Mouse (Mus musculus): Measurements from ENCODE around the gene Ugt1a6b. TPM values are rescaled to one million over a fixed set of nuclear protein-coding genes. Genes with fewer than 3 reads are reported as not detected.

Ugt1a6b gene
- polyA plus RNA-seq, 1 experiment from 2014 or later = 4.2 TPM

- Histone ChIP-seq H3K9ac (ENCODE audit: low read length) (no peak overlapping the region), H3K36me3 (ENCODE audit: control insufficient read depth, insufficient read depth, low read length) (no peaks in the 10 kb centered on the region), H3K4me3 (replicated peaks; ENCODE audit: low read length) (no peak overlapping the region), H3K27me3 (ENCODE audit: control insufficient read depth, insufficient read depth, low read length) (no peaks in the 10 kb centered on the region), H3K27ac (ENCODE audit: low read length) (no peak overlapping the region), H3K4me2 (ENCODE audit: low read depth, low read length) (no peak overlapping the region), H3K4me1 (ENCODE audit: control insufficient read depth, insufficient read depth, low read length) (no peaks in the 10 kb centered on the region), H3K9me3 (replicated peaks; ENCODE audit: control insufficient read depth, low read length) (peaks cover 80% of the 10 kb centered on the region)
- ATAC-seq (ENCODE audit: insufficient read depth, low FRiP score) = no peak
- WGBS = 82% methylated on average over 5 of the region's 5 CpGs
These were observed 126.9 kb downstream of the Ugt1a6b start for GRCm38 (mm10) chr1:88229986-88230385.

- Histone ChIP-seq H3K4me2 (ENCODE audit: low read depth, low read length) (no peak overlapping the region), H3K36me3 (ENCODE audit: control insufficient read depth, insufficient read depth, low read length) (no peaks in the 10 kb centered on the region), H3K27me3 (ENCODE audit: control insufficient read depth, insufficient read depth, low read length) (no peaks in the 10 kb centered on the region), H3K9ac (ENCODE audit: low read length) (no peak overlapping the region), H3K27ac (ENCODE audit: low read length) (no peak overlapping the region), H3K4me3 (replicated peaks; ENCODE audit: low read length) (no peak overlapping the region), H3K4me1 (ENCODE audit: control insufficient read depth, insufficient read depth, low read length) (no peaks in the 10 kb centered on the region), H3K9me3 (replicated peaks; ENCODE audit: control insufficient read depth, low read length) (peaks cover 83% of the 10 kb centered on the region)
- no peak for ATAC-seq (ENCODE audit: insufficient read depth, low FRiP score)
- 73% methylated on average over 7 of the region's 7 CpGs for WGBS
These were observed 127.4 kb downstream of the Ugt1a6b start for GRCm38 (mm10) chr1:88230421-88230820.

DNA sequence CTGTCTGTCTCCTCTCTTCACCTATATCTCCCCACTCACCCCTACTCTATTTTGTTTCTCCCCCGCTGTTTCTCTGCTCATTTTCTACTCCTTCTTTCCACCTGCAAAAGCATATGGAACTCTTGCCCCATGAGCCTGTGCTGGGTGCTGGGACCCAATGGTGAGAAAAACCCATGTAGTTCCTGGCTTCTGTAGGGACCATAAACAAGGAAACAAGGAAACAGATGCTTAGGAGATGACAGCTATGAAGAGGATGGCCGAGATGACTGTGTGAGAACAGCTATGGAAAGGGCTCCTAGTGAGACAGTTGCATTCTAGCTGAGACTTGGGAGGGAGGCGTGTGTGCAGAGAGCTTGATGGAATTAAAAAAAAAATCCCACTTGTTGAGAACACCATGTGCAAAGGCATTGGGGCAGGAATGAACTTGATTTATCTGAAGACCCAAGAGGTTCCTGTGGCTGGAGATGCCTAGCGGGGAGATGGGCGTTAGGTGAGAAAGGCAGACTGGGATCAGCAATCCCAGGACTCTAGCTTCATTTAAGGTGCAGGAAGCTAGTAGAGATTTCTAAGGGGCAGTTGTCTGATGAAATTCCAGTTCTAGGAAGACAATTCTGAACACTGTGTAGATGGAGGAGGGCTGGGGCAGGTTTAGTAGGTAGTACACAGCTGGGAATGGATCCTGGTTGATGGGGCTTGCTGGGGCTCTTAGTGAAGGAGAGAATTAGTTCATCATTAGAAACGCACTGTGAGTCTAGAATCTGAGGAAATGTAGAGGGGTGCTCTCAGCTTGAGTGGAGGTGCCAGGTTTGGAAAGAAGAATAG lies 128.1 kb downstream of the Ugt1a6b start:
- Histone ChIP-seq H3K36me3 (ENCODE audit: control insufficient read depth, insufficient read depth, low read length) (no peaks in the 10 kb centered on the region), H3K4me2 (ENCODE audit: low read depth, low read length) (no peak overlapping the region), H3K4me1 (ENCODE audit: control insufficient read depth, insufficient read depth, low read length) (no peaks in the 10 kb centered on the region), H3K4me3 (replicated peaks; ENCODE audit: low read length) (no peak overlapping the region), H3K27me3 (ENCODE audit: control insufficient read depth, insufficient read depth, low read length) (no peaks in the 10 kb centered on the region), H3K9ac (ENCODE audit: low read length) (no peak overlapping the region), H3K27ac (ENCODE audit: low read length) (no peak overlapping the region), H3K9me3 (replicated peaks; ENCODE audit: control insufficient read depth, low read length) (peaks cover 83% of the 10 kb centered on the region)
- WGBS = 74% methylated on average over 6 of the region's 6 CpGs
- no peak for ATAC-seq (ENCODE audit: insufficient read depth, low FRiP score)

DNA sequence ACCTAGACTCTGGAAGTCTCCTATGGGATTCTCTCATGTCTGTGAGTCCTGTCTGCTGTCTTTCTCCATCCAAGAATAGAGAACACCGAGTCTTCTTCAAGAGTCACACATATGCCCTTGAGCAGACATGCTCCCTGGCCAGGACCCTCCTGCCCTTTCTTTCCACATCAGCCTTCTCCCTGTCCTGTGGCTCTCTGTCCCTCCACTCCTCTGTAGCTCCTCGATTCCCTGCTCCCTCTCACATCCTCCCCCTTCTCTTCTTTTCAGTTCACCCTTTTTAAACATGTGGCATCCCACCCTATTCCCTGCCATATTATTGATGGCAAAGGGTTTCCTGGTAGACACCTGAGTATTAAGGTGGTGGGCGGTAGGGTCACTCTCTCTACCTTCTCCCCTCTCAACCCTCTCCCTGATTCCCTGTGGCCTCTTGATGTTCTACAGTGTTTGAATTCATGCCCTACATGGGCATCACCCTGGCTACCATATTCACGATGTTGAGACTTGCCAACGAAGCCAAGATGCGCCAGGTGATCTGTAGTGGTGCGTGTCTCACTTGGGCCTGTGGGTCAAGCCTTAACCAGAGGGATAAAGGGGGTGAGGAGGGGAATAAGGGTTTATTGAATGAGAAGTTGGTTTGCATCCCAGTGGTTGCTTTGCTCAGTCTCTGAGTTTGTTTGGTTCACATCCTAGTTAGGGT lies 128.9 kb downstream of the Ugt1a6b start:
- no peaks in the 10 kb centered on the region for H3K36me3 ChIP-seq (ENCODE audit: control insufficient read depth, insufficient read depth, low read length)
- no peaks in the 10 kb centered on the region for H3K27me3 ChIP-seq (ENCODE audit: control insufficient read depth, insufficient read depth, low read length)
- 68% methylated on average over 7 of the region's 7 CpGs for WGBS
- H3K9ac ChIP-seq (ENCODE audit: low read length) = no peak overlapping the region
- ATAC-seq (ENCODE audit: insufficient read depth, low FRiP score) = no peak
- no peak overlapping the region for H3K4me3 ChIP-seq (replicated peaks; ENCODE audit: low read length)
- H3K27ac ChIP-seq (ENCODE audit: low read length) = no peak overlapping the region
- H3K4me2 ChIP-seq (ENCODE audit: low read depth, low read length) = no peak overlapping the region
- H3K4me1 ChIP-seq (ENCODE audit: control insufficient read depth, insufficient read depth, low read length) = no peaks in the 10 kb centered on the region
- peaks cover 77% of the 10 kb centered on the region for H3K9me3 ChIP-seq (replicated peaks; ENCODE audit: control insufficient read depth, low read length)

DNA sequence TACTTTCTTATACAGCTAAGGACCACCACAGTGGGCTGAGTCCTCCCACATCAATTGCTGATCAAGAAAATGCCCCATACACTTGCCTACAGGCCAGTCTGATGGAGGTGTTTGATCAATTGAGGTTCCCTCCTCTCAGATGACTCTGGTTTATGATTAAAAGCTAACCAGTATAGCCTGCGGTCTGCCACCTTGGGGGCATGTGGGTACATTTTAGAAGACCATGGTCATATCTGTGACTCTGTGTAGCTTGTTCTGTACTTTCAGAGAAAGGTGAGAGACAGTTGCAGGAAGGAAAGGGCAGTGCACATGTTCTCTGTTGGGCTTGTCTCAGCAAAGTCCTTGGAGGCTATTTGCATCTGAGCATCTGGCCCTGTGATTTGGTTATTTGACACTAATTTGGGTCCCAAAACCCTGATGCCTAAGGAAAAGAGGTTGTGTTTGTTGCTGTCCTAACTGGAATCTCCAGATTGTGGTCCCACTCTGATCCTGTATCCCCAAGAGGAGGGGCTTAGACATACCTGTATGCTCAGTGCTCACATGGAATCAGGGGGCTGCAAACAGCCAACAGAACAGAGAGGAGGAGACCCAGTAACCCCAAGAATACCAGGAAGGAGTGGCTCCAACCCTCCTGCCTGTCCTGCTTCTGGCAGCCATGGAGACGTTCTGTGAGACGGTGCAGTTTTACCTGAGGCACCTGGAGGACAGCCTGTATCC lies 129.8 kb downstream of the Ugt1a6b start:
- no peaks in the 10 kb centered on the region for H3K36me3 ChIP-seq (ENCODE audit: control insufficient read depth, insufficient read depth, low read length)
- H3K9ac ChIP-seq (ENCODE audit: low read length) = no peak overlapping the region
- H3K4me2 ChIP-seq (ENCODE audit: low read depth, low read length) = no peak overlapping the region
- H3K4me3 ChIP-seq (replicated peaks; ENCODE audit: low read length) = no peak overlapping the region
- no peak for ATAC-seq (ENCODE audit: insufficient read depth, low FRiP score)
- H3K4me1 ChIP-seq (ENCODE audit: control insufficient read depth, insufficient read depth, low read length) = no peaks in the 10 kb centered on the region
- WGBS = 53% methylated on average over 3 of the region's 3 CpGs
- H3K27ac ChIP-seq (ENCODE audit: low read length) = no peak overlapping the region
- peaks cover 78% of the 10 kb centered on the region for H3K9me3 ChIP-seq (replicated peaks; ENCODE audit: control insufficient read depth, low read length)
- H3K27me3 ChIP-seq (ENCODE audit: control insufficient read depth, insufficient read depth, low read length) = no peaks in the 10 kb centered on the region

DNA sequence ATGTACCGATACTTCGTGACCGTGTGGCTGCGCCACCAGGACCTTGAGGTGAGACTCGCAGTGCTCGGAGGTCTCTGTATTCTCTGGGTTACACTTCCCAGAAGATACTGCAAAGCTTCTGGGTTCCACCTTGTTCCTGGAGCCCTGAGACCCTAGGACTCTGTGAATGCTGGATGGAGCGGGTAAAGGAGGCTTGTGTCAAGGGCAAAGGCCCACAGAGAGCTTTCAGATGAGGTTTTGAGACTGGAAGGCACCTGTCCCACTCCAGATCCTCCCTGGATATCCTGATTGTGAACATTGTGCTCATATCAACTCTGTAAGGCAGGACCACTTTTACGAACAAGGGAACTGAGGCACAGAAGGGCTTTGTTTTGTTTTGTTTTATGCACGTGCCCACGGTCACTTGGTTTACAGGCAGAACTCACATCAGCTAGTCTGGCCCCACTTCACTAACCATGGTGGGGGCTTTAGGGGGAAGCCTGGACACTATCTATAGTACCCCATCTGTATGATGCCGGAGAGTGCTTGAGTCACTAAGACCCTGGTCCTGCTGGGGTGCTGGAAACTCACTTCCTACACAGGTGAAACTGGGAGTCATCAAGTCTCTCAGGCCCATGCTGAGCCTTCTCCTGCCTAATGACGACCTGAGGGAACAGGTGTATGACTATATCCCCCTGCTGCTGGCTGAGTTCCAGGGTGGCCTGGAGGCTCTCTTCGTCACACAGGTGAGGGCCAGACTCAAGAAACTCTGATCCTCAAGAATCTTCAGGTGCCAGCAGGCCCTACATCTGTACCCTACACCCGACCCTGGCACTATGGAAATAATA lies 130.6 kb downstream of the Ugt1a6b start:
- 68% methylated on average over 14 of the region's 14 CpGs for WGBS
- Histone ChIP-seq H3K4me2 (ENCODE audit: low read depth, low read length) (no peak overlapping the region), H3K27ac (ENCODE audit: low read length) (no peak overlapping the region), H3K4me3 (replicated peaks; ENCODE audit: low read length) (no peak overlapping the region), H3K27me3 (ENCODE audit: control insufficient read depth, insufficient read depth, low read length) (no peaks in the 10 kb centered on the region), H3K4me1 (ENCODE audit: control insufficient read depth, insufficient read depth, low read length) (no peaks in the 10 kb centered on the region), H3K36me3 (ENCODE audit: control insufficient read depth, insufficient read depth, low read length) (no peaks in the 10 kb centered on the region), H3K9ac (ENCODE audit: low read length) (no peak overlapping the region), H3K9me3 (replicated peaks; ENCODE audit: control insufficient read depth, low read length) (peaks cover 78% of the 10 kb centered on the region)
- peak; percentile 7; the same call in 1 of the 2 replicates for ATAC-seq (ENCODE audit: insufficient read depth, low FRiP score)

GRCm38 (mm10) chr1:88234248-88234610 lies 131.2 kb downstream of the Ugt1a6b start:
- 63% methylated on average over 4 of the region's 4 CpGs for WGBS
- Histone ChIP-seq H3K36me3 (ENCODE audit: control insufficient read depth, insufficient read depth, low read length) (no peaks in the 10 kb centered on the region), H3K9me3 (replicated peaks; ENCODE audit: control insufficient read depth, low read length) (peaks cover 81% of the 10 kb centered on the region), H3K27me3 (ENCODE audit: control insufficient read depth, insufficient read depth, low read length) (no peaks in the 10 kb centered on the region), H3K27ac (ENCODE audit: low read length) (no peak overlapping the region), H3K4me2 (ENCODE audit: low read depth, low read length) (no peak overlapping the region), H3K9ac (ENCODE audit: low read length) (no peak overlapping the region), H3K4me1 (ENCODE audit: control insufficient read depth, insufficient read depth, low read length) (no peaks in the 10 kb centered on the region), H3K4me3 (replicated peaks; ENCODE audit: low read length) (no peak overlapping the region)
- no peak for ATAC-seq (ENCODE audit: insufficient read depth, low FRiP score)

DNA sequence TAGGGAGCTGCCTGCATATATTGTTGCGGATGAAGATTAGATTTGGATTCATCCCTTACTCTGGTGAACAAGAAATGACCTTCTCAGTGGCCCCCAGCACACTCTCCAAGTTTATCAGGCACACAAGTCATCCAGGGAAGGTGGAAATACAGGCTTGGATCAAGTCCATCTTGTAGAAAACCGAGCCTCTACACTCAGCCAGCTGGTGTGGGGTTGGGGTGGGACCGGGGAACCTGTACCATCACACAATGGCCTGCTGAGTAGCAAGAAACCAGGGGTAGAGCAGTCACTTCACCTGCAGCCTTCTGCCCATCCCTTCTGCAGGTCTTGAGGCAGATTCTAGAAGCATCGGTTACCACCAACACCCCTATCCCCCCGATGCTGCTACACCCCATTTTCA lies 131.6 kb downstream of the Ugt1a6b start:
- ATAC-seq (ENCODE audit: insufficient read depth, low FRiP score) = no peak
- no peaks in the 10 kb centered on the region for H3K4me1 ChIP-seq (ENCODE audit: control insufficient read depth, insufficient read depth, low read length)
- H3K27ac ChIP-seq (ENCODE audit: low read length) = no peak overlapping the region
- H3K9me3 ChIP-seq (replicated peaks; ENCODE audit: control insufficient read depth, low read length) = peaks cover 83% of the 10 kb centered on the region
- no peaks in the 10 kb centered on the region for H3K36me3 ChIP-seq (ENCODE audit: control insufficient read depth, insufficient read depth, low read length)
- no peak overlapping the region for H3K4me3 ChIP-seq (replicated peaks; ENCODE audit: low read length)
- H3K27me3 ChIP-seq (ENCODE audit: control insufficient read depth, insufficient read depth, low read length) = no peaks in the 10 kb centered on the region
- 42% methylated on average over 5 of the region's 5 CpGs for WGBS
- H3K4me2 ChIP-seq (ENCODE audit: low read depth, low read length) = no peak overlapping the region
- no peak overlapping the region for H3K9ac ChIP-seq (ENCODE audit: low read length)
